Mouse (Mus musculus) hindbrain, embryonic 16.5 days (tissue): ENCODE data around the gene Wdr19. TPM values are rescaled to one million over a fixed set of nuclear protein-coding genes. Genes with fewer than 3 reads are reported as not detected.

ENCODE experiments used
- ATAC-seq: fragments of 200-750 bp; cut with Nextera tagmentation; 2 replicates; pipeline ENCODE4 v1.8.0; 2017; ENCODE audit warnings: moderate TSS enrichment, moderate library complexity
- H3K27ac ChIP-seq: fragments of 300-500 bp; sonication (generic); 2 replicates; pipeline ENCODE4 v1.5.1; 2014; ENCODE audit warnings: low read depth, mild to moderate bottlenecking, control low read depth, low read length, moderate library complexity
- H3K27me3 ChIP-seq: fragments of 300-500 bp; sonication (generic); replicated peaks from 2 replicates; pipeline ENCODE4 v1.6.1; 2014; ENCODE audit warnings: low read length; ENCODE audit not compliant: control insufficient read depth, insufficient read depth
- H3K36me3 ChIP-seq: fragments of 300-500 bp; sonication (generic); 2 replicates; pipeline ENCODE4 v1.6.1; 2014; ENCODE audit warnings: mild to moderate bottlenecking, low read length, moderate library complexity, mixed read lengths; ENCODE audit not compliant: control insufficient read depth, insufficient read depth
- H3K4me1 ChIP-seq: fragments of 300-500 bp; sonication (generic); 2 replicates; pipeline ENCODE4 v1.6.1; 2014; ENCODE audit warnings: low read depth, low read length; ENCODE audit not compliant: control insufficient read depth, insufficient read depth
- H3K4me2 ChIP-seq: fragments of 300-500 bp; sonication (generic); 2 replicates; pipeline ENCODE4 v1.6.1; 2014; ENCODE audit warnings: mild to moderate bottlenecking, low read length, control low read depth, moderate library complexity
- H3K4me3 ChIP-seq: fragments of 300-500 bp; sonication (generic); 2 replicates; pipeline ENCODE4 v1.5.1; 2014; ENCODE audit warnings: mild to moderate bottlenecking, low read length, control low read depth, moderate library complexity
- H3K9ac ChIP-seq: fragments of 300-500 bp; sonication (generic); 2 replicates; pipeline ENCODE4 v1.6.1; 2014; ENCODE audit warnings: low read depth, mild to moderate bottlenecking, control low read depth, low read length, moderate library complexity
- H3K9me3 ChIP-seq: fragments of 300-500 bp; sonication (generic); 2 replicates; pipeline ENCODE4 v1.6.1; 2014; ENCODE audit warnings: mild to moderate bottlenecking, low read length, moderate library complexity; ENCODE audit not compliant: control insufficient read depth
- WGBS: fragments of 180-500 bp; shearing (Covaris S2); extraction: QIAGEN DNeasy Blood & Tissue Kit; methylation state at CpG from one replicate; pipeline ENCODE4 v1.1.7; 2014; 5-methylcytosine and 5-hydroxymethylcytosine counted together
- polyA plus RNA-seq: library from polyadenylated mRNA; unstranded; fragments of >200 nt; fragmentation: Nextera tagmentation; extraction: Ambion mirVana; gene quantifications from 2 replicates; pipeline ENCODE4 v1.2.1, GENCODE M21; 2015

The Wdr19 gene
- polyA plus RNA-seq, 1 experiment from 2014 or later, result 11.2 TPM

DNA sequence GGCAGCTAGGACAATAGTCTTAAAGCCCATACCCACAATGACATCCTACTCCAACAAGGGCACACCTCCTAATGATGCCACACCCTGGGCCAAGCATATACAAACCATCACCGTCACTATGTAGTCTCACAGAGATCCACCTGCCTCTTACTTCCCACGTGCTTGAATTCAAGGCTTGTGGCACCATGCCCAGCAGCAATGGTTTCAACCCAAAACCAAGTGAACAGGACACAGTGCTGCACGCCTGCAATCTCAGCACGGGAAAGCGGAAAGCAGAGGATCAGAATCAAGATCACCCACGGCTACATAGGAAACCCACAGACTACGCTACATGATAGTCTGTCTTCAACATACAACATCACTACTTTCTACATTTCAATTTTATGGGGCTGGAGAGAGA is 108.7 kb downstream of the Wdr19 start:
- Histone ChIP-seq H3K4me3 (no peak overlapping the region), H3K27ac (no peak overlapping the region), H3K4me1 (no peaks in the 10 kb centered on the region), H3K4me2 (no peak overlapping the region), H3K9ac (no peak overlapping the region), H3K27me3 (no peaks in the 10 kb centered on the region), H3K36me3 (peaks cover 9% of the 10 kb centered on the region; the same call in 1 of the 2 replicates), H3K9me3 (no peaks in the 10 kb centered on the region)
- no peak for ATAC-seq
- 96% methylated on average over 7 of the region's 7 CpGs for WGBS

DNA sequence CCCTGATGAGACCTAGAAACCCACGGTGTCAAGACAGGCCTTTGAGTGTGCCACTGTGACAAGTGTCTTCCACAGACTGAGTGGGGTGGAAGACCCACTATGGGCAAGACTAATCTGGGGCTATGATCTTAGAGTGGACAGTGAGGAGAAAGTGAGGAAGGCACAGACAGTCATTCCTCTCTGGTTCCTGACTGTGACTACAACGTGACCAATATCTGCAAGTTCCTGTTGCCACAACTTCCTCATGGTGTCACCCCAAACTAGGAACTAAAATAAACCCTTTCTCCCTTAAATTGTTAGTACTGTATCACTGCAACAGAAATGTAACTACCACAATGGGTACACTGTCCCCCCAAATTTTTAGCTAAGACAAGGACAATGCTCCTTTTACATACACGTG is 109.4 kb downstream of the Wdr19 start:
- Histone ChIP-seq H3K4me3 (no peak overlapping the region), H3K4me2 (no peak overlapping the region), H3K9ac (no peak overlapping the region), H3K27ac (no peak overlapping the region), H3K4me1 (no peaks in the 10 kb centered on the region), H3K27me3 (no peaks in the 10 kb centered on the region), H3K36me3 (peaks cover 9% of the 10 kb centered on the region; the same call in 1 of the 2 replicates), H3K9me3 (no peaks in the 10 kb centered on the region)
- no peak for ATAC-seq
- 92% methylated on average over 3 of the region's 3 CpGs for WGBS

Other genes starting within 250 kb of the Wdr19 start
- 0.25 and 0.31 TPM in 2 replicates for gene Tlr6, start 239.6 kb upstream of the Wdr19 start, polyA plus RNA-seq
- 9.6 and 11.5 TPM in 2 replicates for gene Fam114a1, start 229.6 kb upstream of the Wdr19 start, polyA plus RNA-seq
- 0.16 TPM in 1 of 2 replicates, not detected in the other for gene Tmem156, start 107.6 kb upstream of the Wdr19 start, polyA plus RNA-seq
- gene Klhl5, start 92.2 kb upstream of the Wdr19 start, polyA plus RNA-seq, result 48.7 and 52.4 TPM in 2 replicates
- gene Rfc1, start 136.0 kb downstream of the Wdr19 start, polyA plus RNA-seq, result 31.8 and 32.3 TPM in 2 replicates
- 0.12 and 0.15 TPM in 2 replicates for gene Klb, start 148.6 kb downstream of the Wdr19 start, polyA plus RNA-seq
- gene Rpl9, start 191.7 kb downstream of the Wdr19 start, polyA plus RNA-seq, result 509 and 535 TPM in 2 replicates
- gene Lias, start 191.8 kb downstream of the Wdr19 start, polyA plus RNA-seq, result 60.8 and 65.8 TPM in 2 replicates
- 43.5 and 44.8 TPM in 2 replicates for gene Ugdh, start 236.3 kb downstream of the Wdr19 start, polyA plus RNA-seq